Mouse (Mus musculus) midbrain, embryonic 14.5 days (tissue): Measurements from ENCODE around the gene Kcnk13. TPM values are rescaled to one million over a fixed set of nuclear protein-coding genes. Genes with fewer than 3 reads are reported as not detected.

Experiments used
- ATAC-seq: fragments of 200-750 bp; cut with Nextera tagmentation; 2 replicates; pipeline ENCODE4 v1.8.0; 2017; ENCODE audit warnings: moderate number of reproducible peaks, moderate library complexity; ENCODE audit not compliant: low FRiP score, low TSS enrichment
- DNase-seq: peaks from one replicate; pipeline ENCODE4 v3.0.0-alpha.2; 2015
- H3K27ac ChIP-seq: fragments of 300-500 bp; sonication (generic); replicated peaks from 2 replicates; pipeline ENCODE4 v1.5.1; 2014; ENCODE audit warnings: mild to moderate bottlenecking, low read depth, low read length, moderate library complexity
- H3K27me3 ChIP-seq: fragments of 300-500 bp; sonication (generic); 2 replicates; pipeline ENCODE4 v1.6.1; 2014; ENCODE audit warnings: low read length, control low read depth, mixed read lengths; ENCODE audit not compliant: control insufficient read depth, insufficient read depth
- H3K36me3 ChIP-seq: fragments of 300-500 bp; sonication (generic); 2 replicates; pipeline ENCODE4 v1.6.1; 2014; ENCODE audit warnings: low read length, control low read depth; ENCODE audit not compliant: control insufficient read depth, insufficient read depth
- H3K4me1 ChIP-seq: fragments of 300-500 bp; sonication (generic); 2 replicates; pipeline ENCODE4 v1.6.1; 2014; ENCODE audit warnings: mild to moderate bottlenecking, antibody characterized with exemption, low read length, control low read depth; ENCODE audit not compliant: control insufficient read depth, insufficient read depth
- H3K4me2 ChIP-seq: fragments of 300-500 bp; sonication (generic); 2 replicates; pipeline ENCODE4 v1.6.1; 2014; ENCODE audit warnings: mild to moderate bottlenecking, low read length, moderate library complexity
- H3K4me3 ChIP-seq: fragments of 300-500 bp; sonication (generic); replicated peaks from 2 replicates; pipeline ENCODE4 v1.5.1; 2014; ENCODE audit warnings: low read depth, low read length
- H3K9ac ChIP-seq: fragments of 300-500 bp; sonication (generic); replicated peaks from 2 replicates; pipeline ENCODE4 v1.6.1; 2014; ENCODE audit warnings: mild to moderate bottlenecking, low read length, moderate library complexity
- H3K9me3 ChIP-seq: fragments of 300-500 bp; sonication (generic); 2 replicates; pipeline ENCODE4 v1.6.1; 2016; ENCODE audit warnings: low read length, control low read depth, mixed read lengths; ENCODE audit not compliant: control insufficient read depth
- WGBS: fragments of 180-500 bp; shearing (Covaris S2); extraction: QIAGEN DNeasy Blood & Tissue Kit; methylation state at CpG from one replicate; pipeline ENCODE4 v1.1.7; 2014; 5-methylcytosine and 5-hydroxymethylcytosine counted together
- polyA plus RNA-seq: library from polyadenylated mRNA; unstranded; fragments of >200 nt; fragmentation: Nextera tagmentation; extraction: Ambion mirVana; gene quantifications from 2 replicates; pipeline ENCODE4 v1.2.1, GENCODE M21; 2014

The Kcnk13 gene
- polyA plus RNA-seq, 1 experiment from 2014 or later: 0.79 TPM

GRCm38 (mm10) chr12:99999726-100000125 lies 35.4 kb downstream of the Kcnk13 start:
- DNase-seq: no peak
- no peaks in the 10 kb centered on the region for H3K9me3 ChIP-seq
- H3K4me3 ChIP-seq: no peak overlapping the region
- H3K4me1 ChIP-seq: no peaks in the 10 kb centered on the region
- ATAC-seq: no peak
- WGBS: 81% methylated on average over 5 of the region's 5 CpGs
- H3K27me3 ChIP-seq: no peaks in the 10 kb centered on the region
- no peak overlapping the region for H3K4me2 ChIP-seq
- no peak overlapping the region for H3K27ac ChIP-seq
- H3K36me3 ChIP-seq: no peaks in the 10 kb centered on the region
- H3K9ac ChIP-seq: no peak overlapping the region

GRCm38 (mm10) chr12:100000381-100000780 lies 36.1 kb downstream of the Kcnk13 start:
- DNase-seq: no peak
- H3K4me3 ChIP-seq: no peak overlapping the region
- 76% methylated on average over 7 of the region's 7 CpGs for WGBS

GRCm38 (mm10) chr12:100001246-100001645 lies 36.9 kb downstream of the Kcnk13 start:
- no peak overlapping the region for H3K9ac ChIP-seq
- no peak overlapping the region for H3K4me3 ChIP-seq
- H3K27me3 ChIP-seq: no peaks in the 10 kb centered on the region
- H3K4me2 ChIP-seq: no peak overlapping the region
- H3K36me3 ChIP-seq: no peaks in the 10 kb centered on the region
- no peaks in the 10 kb centered on the region for H3K9me3 ChIP-seq
- no peak for DNase-seq
- H3K4me1 ChIP-seq: no peaks in the 10 kb centered on the region
- ATAC-seq: no peak
- 90% methylated on average over 3 of the region's 3 CpGs for WGBS
- no peak overlapping the region for H3K27ac ChIP-seq

More at GRCm38 (mm10) chr12:100000381-100000780, 36.1 kb downstream of the Kcnk13 start:
- Histone ChIP-seq H3K9ac (no peak overlapping the region), H3K36me3 (no peaks in the 10 kb centered on the region), H3K4me1 (no peaks in the 10 kb centered on the region), H3K27me3 (no peaks in the 10 kb centered on the region), H3K4me2 (no peak overlapping the region), H3K9me3 (no peaks in the 10 kb centered on the region), H3K27ac (no peak overlapping the region)
- no peak for ATAC-seq

GRCm38 (mm10) chr12:100001910-100002309 lies 37.6 kb downstream of the Kcnk13 start:
- no peak overlapping the region for H3K4me2 ChIP-seq
- H3K4me1 ChIP-seq: no peaks in the 10 kb centered on the region
- ATAC-seq: no peak
- no peaks in the 10 kb centered on the region for H3K36me3 ChIP-seq
- H3K9ac ChIP-seq: no peak overlapping the region
- no peaks in the 10 kb centered on the region for H3K9me3 ChIP-seq
- H3K27me3 ChIP-seq: no peaks in the 10 kb centered on the region
- no peak for DNase-seq
- H3K4me3 ChIP-seq: no peak overlapping the region
- no peak overlapping the region for H3K27ac ChIP-seq
- 87% methylated on average over 3 of the region's 3 CpGs for WGBS

GRCm38 (mm10) chr12:100002914-100003587 lies 38.8 kb downstream of the Kcnk13 start:
- no peak overlapping the region for H3K9ac ChIP-seq
- 47% methylated on average over 8 of the region's 8 CpGs for WGBS
- H3K9me3 ChIP-seq: no peaks in the 10 kb centered on the region
- DNase-seq (peak; percentile 28), ATAC-seq (no peak)
- no peak overlapping the region for H3K4me3 ChIP-seq
- no peaks in the 10 kb centered on the region for H3K27me3 ChIP-seq
- no peak overlapping the region for H3K27ac ChIP-seq
- no peaks in the 10 kb centered on the region for H3K36me3 ChIP-seq
- H3K4me1 ChIP-seq: no peaks in the 10 kb centered on the region
- no peak overlapping the region for H3K4me2 ChIP-seq

GRCm38 (mm10) chr12:100005285-100005684 lies 41.0 kb downstream of the Kcnk13 start:
- DNase-seq (no peak), ATAC-seq (no peak)
- no peaks in the 10 kb centered on the region for H3K27me3 ChIP-seq
- no peak overlapping the region for H3K4me3 ChIP-seq
- no peak overlapping the region for H3K9ac ChIP-seq
- H3K27ac ChIP-seq: no peak overlapping the region
- 94% methylated on average over 5 of the region's 5 CpGs for WGBS
- H3K4me2 ChIP-seq: no peak overlapping the region
- H3K4me1 ChIP-seq: no peaks in the 10 kb centered on the region
- H3K9me3 ChIP-seq: no peaks in the 10 kb centered on the region
- H3K36me3 ChIP-seq: no peaks in the 10 kb centered on the region

GRCm38 (mm10) chr12:100006681-100007080 lies 42.4 kb downstream of the Kcnk13 start:
- H3K4me3 ChIP-seq: no peak overlapping the region
- no peaks in the 10 kb centered on the region for H3K36me3 ChIP-seq
- no peak overlapping the region for H3K27ac ChIP-seq
- DNase-seq (no peak), ATAC-seq (no peak)
- 88% methylated on average over 2 of the region's 2 CpGs for WGBS
- H3K9ac ChIP-seq: no peak overlapping the region
- H3K27me3 ChIP-seq: no peaks in the 10 kb centered on the region
- no peaks in the 10 kb centered on the region for H3K9me3 ChIP-seq
- H3K4me1 ChIP-seq: no peaks in the 10 kb centered on the region
- H3K4me2 ChIP-seq: no peak overlapping the region

- DNase-seq (no peak), ATAC-seq (no peak)
- Histone ChIP-seq H3K4me1 (no peaks in the 10 kb centered on the region), H3K27me3 (no peaks in the 10 kb centered on the region), H3K9me3 (no peaks in the 10 kb centered on the region), H3K9ac (no peak overlapping the region), H3K36me3 (no peaks in the 10 kb centered on the region), H3K4me2 (no peak overlapping the region), H3K27ac (no peak overlapping the region), H3K4me3 (no peak overlapping the region)
- 93% methylated on average over 3 of the region's 3 CpGs for WGBS
Observed at GRCm38 (mm10) chr12:100012839-100013238, 48.5 kb downstream of the Kcnk13 start.

GRCm38 (mm10) chr12:100015146-100015545 lies 50.8 kb downstream of the Kcnk13 start:
- H3K27ac ChIP-seq: no peak overlapping the region
- H3K9me3 ChIP-seq: no peaks in the 10 kb centered on the region
- H3K27me3 ChIP-seq: no peaks in the 10 kb centered on the region
- H3K9ac ChIP-seq: no peak overlapping the region
- DNase-seq (no peak), ATAC-seq (no peak)
- no peak overlapping the region for H3K4me3 ChIP-seq
- H3K4me2 ChIP-seq: no peak overlapping the region
- WGBS: 91% methylated on average over 5 of the region's 5 CpGs
- H3K4me1 ChIP-seq: no peaks in the 10 kb centered on the region
- no peaks in the 10 kb centered on the region for H3K36me3 ChIP-seq
